Mouse (Mus musculus): ENCODE data around the gene Cope.

Cope gene

GRCm38 (mm10) chr8:70313399-70313798 lies 11.1 kb downstream of the Cope start:
- no peak for DNase-seq (ENCODE audit: low spot score)

GRCm38 (mm10) chr8:70315624-70316510 lies 13.5 kb downstream of the Cope start, which contains the start of gene Cers1:
Gene Cers1, plus strand, starts transcription at chr8:70315775.
- DNase-seq (ENCODE audit: low spot score), result peak; percentile 50

- DNase-seq (ENCODE audit: low spot score), result peak; percentile 26
Observed at GRCm38 (mm10) chr8:70316511-70317504, 14.5 kb downstream of the Cope start.

- DNase-seq (ENCODE audit: low spot score), result no peak
Observed at GRCm38 (mm10) chr8:70317872-70318271, 15.6 kb downstream of the Cope start.

- no peak for DNase-seq (ENCODE audit: low spot score)
Observed at GRCm38 (mm10) chr8:70323716-70324115, 21.4 kb downstream of the Cope start.

- DNase-seq (ENCODE audit: low spot score), result no peak
Observed at GRCm38 (mm10) chr8:70327512-70327911, 25.2 kb downstream of the Cope start.

GRCm38 (mm10) chr8:70329124-70329834 lies 27.0 kb downstream of the Cope start, which contains the start of gene Gdf1:
Gene Gdf1, plus strand, starts transcription at chr8:70329817.
- no peak for DNase-seq (ENCODE audit: low spot score)

GRCm38 (mm10) chr8:70329835-70330740 lies 27.8 kb downstream of the Cope start:
- no peak for DNase-seq (ENCODE audit: low spot score)

GRCm38 (mm10) chr8:70330741-70331364 lies 28.5 kb downstream of the Cope start:
- no peak for DNase-seq (ENCODE audit: low spot score)

GRCm38 (mm10) chr8:70331526-70331925 lies 29.2 kb downstream of the Cope start:
- no peak for DNase-seq (ENCODE audit: low spot score)

- DNase-seq (ENCODE audit: low spot score), result peak; percentile 73
Observed at GRCm38 (mm10) chr8:70332070-70332877, 30.0 kb downstream of the Cope start.

GRCm38 (mm10) chr8:70332878-70333202 lies 30.5 kb downstream of the Cope start:
- no peak for DNase-seq (ENCODE audit: low spot score)

- DNase-seq (ENCODE audit: low spot score), result no peak
Observed at GRCm38 (mm10) chr8:70338931-70339330, 36.6 kb downstream of the Cope start.

GRCm38 (mm10) chr8:70340659-70341058 lies 38.3 kb downstream of the Cope start:
- DNase-seq (ENCODE audit: low spot score), result no peak

- no peak for DNase-seq (ENCODE audit: low spot score)
Observed at GRCm38 (mm10) chr8:70342007-70342406, 39.7 kb downstream of the Cope start.

- DNase-seq (ENCODE audit: low spot score), result no peak
Observed at GRCm38 (mm10) chr8:70343076-70343475, 40.8 kb downstream of the Cope start.

- no peak for DNase-seq (ENCODE audit: low spot score)
Observed at GRCm38 (mm10) chr8:70343696-70344095, 41.4 kb downstream of the Cope start.

- no peak for DNase-seq (ENCODE audit: low spot score)
Observed at GRCm38 (mm10) chr8:70344279-70344678, 42.0 kb downstream of the Cope start.

- no peak for DNase-seq (ENCODE audit: low spot score)
Observed at GRCm38 (mm10) chr8:70347443-70347842, 45.1 kb downstream of the Cope start.

All from urinary bladder, postnatal 14 days (tissue).